Mouse (Mus musculus): ENCODE results near the gene Gm6482. TPM values are rescaled to one million over a fixed set of nuclear protein-coding genes. Genes with fewer than 3 reads are reported as not detected.
A peak's percentile ranks its signal among the peaks of the same experiment; 100 is the strongest.
"Not testable (repeated sequence)": the region's sequence is repeated elsewhere in the genome, so short reads cannot be mapped to it uniquely, and the experiment has no call there.

Gene Gm6482
- total RNA-seq (2021) = not detected
- long read RNA-seq, experiment 1 = 0 reads
- long read RNA-seq, experiment 2 = 0 reads

- not testable (repeated sequence) for DNase-seq
Measured at GRCm38 (mm10) chr14:41408181-41408580, at the start of gene Gm6482. Gene Gm6482, minus strand, starts transcription at chr14:41408281.

- not testable (repeated sequence) for DNase-seq
Measured at GRCm38 (mm10) chr14:41453418-41453817, 45.3 kb upstream of the Gm6482 start, which contains the start of gene Gm7954. Gene Gm7954, minus strand, starts transcription at chr14:41453518.

- peak; percentile 14 to 30 for DNase-seq
Measured at GRCm38 (mm10) chr14:41425393-41426075, 17.5 kb upstream of the Gm6482 start.

- not testable (repeated sequence) for DNase-seq
Measured at GRCm38 (mm10) chr14:41424694-41425093, 16.6 kb upstream of the Gm6482 start.

- not testable (repeated sequence) for DNase-seq
Measured at GRCm38 (mm10) chr14:41386279-41386678, 21.8 kb downstream of the Gm6482 start, which contains the start of gene Gm7945. Gene Gm7945, minus strand, starts transcription at chr14:41386379.

Other genes starting within 250 kb of the Gm6482 start
- gene Sftpd, start 223.1 kb downstream of the Gm6482 start, total RNA-seq (2021) = not detected
- not detected for gene Gm2832, start 129.5 kb downstream of the Gm6482 start, total RNA-seq (2021)
- gene Gm5798, start 59.7 kb downstream of the Gm6482 start, total RNA-seq (2021) = not detected
- gene Gm7945, start 21.9 kb downstream of the Gm6482 start, total RNA-seq (2021) = not detected
- gene Gm7954, start 45.2 kb upstream of the Gm6482 start, total RNA-seq (2021) = not detected
- not detected for gene Gm3486, start 81.2 kb upstream of the Gm6482 start, total RNA-seq (2021)
- gene Gm7970, start 147.3 kb upstream of the Gm6482 start, total RNA-seq (2021) = not detected
- gene 1700049E17Rik2, start 164.9 kb upstream of the Gm6482 start, total RNA-seq (2021) = not detected
- gene Gm3072, start 216.3 kb upstream of the Gm6482 start, total RNA-seq (2021) = not detected
- not detected for gene Gm3676, start 238.2 kb upstream of the Gm6482 start, total RNA-seq (2021)